Mouse (Mus musculus): Measurements from ENCODE around the gene Wdr62.
"Not testable (repeated sequence)": the region's sequence is repeated elsewhere in the genome, so short reads cannot be mapped to it uniquely, and the experiment has no call there.

Wdr62 gene

DNA sequence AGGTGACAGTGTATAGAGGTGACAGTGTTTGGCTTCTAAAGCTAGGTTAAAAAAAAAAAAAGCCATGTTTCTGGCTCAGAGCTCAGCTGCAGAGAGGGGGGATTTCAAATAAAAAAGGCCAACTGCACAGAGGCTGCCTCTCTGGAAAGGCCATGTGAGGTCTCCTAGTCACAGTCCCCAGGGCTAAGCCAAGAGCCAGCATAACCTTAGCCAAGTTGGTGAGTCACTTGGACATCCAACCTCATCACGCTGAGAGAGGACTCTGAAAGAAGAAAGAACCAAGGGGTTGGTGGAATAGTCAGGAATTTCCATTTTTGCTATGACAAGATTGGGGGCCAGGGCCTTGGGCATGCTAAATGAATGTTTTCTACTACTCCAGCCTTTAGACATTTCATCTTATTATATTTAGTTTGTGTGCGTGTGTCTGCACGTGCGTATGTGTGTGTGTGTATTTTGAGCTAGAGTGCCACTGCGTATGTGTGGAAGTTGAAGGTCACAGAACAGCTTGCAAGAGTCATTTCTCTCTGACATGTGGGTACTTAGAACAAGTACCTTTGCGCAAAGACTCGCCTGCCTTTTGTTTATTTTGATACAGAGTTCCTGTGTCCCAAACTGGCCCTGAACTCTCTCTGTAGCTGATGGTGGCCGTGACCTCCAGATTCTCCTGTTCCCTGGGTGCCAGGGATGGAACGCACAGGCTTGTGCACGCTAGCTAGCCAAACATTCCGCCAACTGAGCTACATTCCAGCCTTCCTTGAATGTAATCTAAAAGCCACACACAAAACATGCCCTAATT lies 77.1 kb downstream of the Wdr62 start:
- peak; percentile 77 for DNase-seq

DNA sequence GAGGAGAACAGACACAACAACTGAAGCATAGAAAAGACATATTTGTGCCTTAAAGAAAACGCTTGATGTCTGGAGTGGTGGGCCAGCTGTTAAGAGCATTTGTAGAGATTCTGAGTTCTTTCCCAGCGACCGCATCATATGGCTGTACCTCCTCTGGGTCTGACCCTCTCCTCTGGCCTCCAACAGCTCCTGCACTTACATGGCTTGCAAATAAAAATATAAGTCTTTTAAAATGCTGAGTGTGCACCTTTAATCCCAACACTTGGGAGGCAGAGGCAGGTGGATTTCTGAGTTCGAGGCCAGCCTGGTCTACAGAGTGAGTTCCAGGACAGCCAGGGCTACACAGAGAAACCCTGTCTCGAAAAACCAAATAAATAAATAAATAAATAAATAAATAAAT lies 79.6 kb downstream of the Wdr62 start:
- DNase-seq, result not testable (repeated sequence)

DNA sequence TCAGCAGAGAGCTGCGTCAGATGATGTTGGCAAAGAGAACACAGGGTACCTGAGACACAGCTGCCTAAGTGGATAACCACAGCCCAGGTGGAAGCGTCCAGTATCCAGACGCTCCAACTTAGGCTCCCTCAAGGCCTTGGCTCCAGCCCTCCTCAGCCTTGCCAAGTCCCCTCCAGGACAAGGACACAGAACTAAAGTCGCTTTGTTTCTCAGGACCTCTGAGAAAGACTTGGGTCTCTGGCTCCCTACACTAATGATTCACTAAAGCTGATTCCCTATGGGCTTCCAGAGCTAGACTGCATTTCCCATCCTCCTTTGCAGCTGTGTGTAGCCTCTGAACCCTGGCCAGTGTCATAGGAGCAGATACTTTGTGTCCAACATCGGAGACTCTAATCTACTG lies 80.0 kb downstream of the Wdr62 start:
- no peak for DNase-seq

DNA sequence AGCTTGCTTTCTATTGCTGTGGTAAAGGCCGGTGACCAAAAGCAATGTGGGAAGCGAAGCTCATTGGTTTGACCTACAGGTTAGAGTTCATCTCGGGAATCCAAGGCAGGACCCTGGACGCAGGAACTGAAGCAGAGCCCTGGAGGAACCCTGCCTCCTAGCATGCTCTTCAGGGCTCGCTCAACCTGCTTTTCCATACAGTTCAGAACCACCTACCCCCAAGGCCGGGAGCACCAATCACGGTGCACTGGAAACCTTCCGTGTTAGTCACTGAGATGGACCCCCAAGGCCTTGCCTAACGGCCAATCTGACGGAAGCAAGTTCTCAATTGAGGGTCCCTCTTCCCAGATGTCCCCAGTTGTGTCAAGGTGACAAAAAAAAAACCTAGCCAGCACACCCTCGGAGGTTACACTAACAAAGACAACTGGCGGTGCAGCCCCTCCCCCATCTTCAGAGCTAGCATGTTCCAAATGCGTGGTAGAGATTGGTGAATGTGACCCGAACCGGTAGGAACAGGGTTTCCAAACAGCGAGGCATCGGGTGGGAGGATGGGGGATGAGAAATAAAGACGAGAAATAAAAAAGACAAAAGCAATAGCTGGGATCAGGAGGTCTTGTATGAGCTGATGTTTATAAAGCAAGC lies 80.6 kb downstream of the Wdr62 start:
- no peak for DNase-seq

DNA sequence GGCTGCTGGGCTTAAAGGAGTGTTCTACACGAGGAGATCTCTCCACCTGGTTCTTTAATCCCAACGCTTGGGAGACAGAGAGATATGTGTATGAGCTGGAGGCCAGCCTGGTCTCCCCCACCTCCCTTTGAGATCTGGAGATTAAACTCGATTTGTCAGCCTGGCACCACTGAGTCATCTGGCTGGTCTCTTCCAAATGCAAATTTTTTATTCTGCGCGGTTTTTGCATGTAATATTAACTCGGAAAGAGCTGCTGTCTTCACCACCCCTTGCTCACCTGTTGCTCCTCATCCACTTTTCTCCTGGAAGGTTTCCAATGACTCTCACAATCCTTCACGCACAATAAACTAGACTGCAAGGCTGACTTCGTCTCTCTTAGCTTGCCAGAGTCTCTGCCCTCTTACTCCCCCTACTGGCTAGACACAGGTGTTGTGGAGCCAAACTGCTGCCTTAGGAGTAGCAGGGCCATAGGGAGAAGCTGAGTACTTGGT lies 81.7 kb downstream of the Wdr62 start, which contains the start of gene Capns1:
TSS of gene Capns1 (minus strand) at position 331 of the 491 bp plus-strand sequence.
- peak; percentile 74 for DNase-seq

DNA sequence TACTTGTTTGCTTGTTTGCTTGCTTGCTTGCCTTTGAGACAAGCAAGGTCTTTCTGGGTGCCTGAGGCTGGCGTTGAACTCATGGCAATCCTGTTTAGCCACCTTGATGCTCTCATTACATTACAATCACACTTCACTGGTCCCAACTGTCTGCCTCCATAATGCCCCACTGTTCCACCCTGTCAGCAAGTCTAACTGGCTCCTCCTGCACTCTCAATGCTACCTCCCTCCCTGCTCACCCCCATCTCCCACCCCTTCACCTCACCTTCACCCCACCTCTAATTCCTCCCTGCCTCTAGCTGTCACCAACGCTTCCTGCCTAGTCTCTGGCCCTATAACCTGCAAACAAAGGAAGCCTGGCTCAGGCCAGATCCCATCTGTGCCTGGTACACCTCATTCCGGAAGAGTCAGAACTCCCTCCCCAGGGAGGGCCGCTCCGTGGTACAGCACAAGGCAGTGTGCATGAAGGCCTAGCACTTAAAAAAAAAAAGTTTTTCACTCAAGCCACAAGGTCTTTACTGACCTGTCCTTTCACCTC lies 82.6 kb downstream of the Wdr62 start:
- DNase-seq, result no peak

DNA sequence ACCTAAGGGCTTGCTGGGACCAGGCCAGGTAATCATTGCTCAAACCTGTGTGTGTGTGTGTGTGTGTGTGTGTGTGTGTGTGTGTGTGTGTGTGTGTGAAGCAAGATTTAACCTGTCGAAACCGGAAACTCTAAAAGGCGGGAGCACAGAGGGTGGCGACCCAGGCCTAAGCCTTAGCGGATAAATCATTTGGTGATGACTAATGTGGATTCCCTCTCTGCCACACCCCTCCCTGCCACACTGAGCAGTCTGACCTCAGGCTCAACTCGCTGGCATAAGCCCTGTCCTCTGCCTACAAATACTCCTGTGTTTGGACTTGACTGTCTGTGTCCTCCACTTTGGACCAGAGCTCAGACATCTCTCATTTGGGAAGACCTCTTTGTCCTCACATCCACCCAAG lies 84.0 kb downstream of the Wdr62 start:
- DNase-seq, result peak; percentile 55

DNA sequence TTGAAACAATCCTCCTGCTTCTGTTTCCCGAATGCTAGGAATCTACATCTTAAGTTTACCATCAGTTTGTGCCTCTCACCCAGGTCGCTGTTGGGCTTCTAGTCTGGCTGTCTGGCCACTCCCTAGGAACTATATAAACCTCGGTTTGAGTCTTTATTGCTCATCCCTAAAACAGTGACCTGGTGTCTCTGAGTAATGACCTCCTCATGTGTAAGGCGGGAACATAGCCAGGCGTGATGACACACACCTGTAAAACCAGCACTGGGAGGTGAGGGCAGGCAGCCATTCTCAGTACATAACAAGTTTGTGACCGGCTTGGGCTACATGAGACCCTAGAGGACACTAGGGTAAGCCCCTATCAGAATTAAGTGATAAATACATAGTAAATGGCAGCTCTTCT lies 84.8 kb downstream of the Wdr62 start:
- no peak for DNase-seq

DNA sequence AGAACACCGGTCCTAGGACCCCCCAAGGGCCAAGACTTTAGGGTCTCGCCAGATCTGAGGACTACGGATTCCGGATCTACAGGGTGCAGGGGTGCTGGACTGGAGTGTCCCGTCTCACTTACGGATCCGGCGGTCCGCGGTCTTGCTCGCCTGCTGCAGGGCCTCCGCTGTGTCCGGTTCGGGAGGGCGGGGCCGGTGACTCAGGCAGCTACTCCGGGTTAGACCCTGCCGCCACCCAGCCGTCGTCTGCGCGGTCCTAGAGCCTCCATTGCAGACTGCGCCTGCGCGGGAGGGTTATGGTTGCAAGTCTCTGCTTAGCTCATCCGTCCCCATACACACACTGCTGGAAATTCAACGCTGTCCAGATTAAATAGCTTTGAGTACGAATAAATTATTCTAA lies 85.3 kb downstream of the Wdr62 start:
- DNase-seq, result peak; percentile 97

DNA sequence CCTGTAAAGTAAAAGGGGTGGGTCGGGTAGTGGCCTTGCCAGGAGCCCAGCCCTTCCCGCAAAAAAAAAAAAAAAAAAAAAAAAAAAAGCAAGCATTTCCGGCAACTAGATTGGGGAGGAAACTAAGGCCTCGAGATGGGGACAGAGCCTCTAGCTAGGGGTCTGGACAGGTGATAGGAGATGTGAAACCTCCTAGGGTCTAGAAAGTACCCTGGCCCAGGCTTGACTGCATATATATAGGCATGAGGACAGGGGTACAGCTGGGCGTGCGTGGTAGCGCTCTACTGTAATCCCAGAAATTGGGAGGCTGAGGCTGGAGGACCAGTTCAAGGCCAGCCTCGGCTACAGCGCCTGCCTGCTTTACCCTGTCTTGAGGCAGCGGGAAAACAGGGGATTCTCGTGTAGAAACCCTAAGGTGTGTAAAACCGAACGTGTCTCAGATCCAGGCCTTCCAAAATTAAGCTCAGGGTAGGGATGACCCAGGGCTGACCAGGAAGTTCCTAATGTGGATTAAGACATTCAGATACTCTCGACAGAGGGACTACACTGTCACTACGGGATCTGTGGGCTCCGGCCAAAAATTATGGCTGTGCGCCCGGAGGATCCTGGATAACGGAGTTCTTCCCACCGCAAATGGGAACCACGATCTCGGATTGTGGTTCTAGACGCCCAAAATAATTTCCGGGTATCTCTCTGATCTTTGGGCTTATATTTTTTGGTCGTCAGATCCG lies 86.0 kb downstream of the Wdr62 start:
- peak; percentile 75 for DNase-seq

DNA sequence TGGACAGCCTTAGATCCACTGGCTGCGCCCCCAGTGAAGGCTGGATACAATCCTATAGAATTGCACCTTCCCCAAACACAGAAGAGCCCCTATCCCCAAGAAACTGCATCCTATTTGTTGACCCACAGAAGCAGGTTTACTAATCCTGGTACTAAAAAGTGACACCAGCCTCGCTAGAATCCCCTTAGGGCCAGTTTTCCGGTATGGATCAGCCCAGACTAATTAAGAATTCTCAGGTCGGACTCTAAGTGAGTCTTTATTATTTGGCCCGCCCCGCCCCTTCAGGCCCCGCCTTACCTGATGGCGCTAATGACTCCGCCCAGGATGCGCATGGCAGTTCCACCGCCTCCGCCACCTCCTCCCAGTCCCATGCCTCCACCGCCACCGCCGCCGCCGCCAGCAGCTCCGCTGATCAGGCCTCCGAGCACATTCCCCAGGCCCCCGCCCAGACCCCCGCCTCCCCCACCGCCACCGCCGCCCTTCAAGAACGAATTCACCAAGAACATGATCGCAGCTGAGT lies 86.6 kb downstream of the Wdr62 start:
- DNase-seq, result peak; percentile 89

DNA sequence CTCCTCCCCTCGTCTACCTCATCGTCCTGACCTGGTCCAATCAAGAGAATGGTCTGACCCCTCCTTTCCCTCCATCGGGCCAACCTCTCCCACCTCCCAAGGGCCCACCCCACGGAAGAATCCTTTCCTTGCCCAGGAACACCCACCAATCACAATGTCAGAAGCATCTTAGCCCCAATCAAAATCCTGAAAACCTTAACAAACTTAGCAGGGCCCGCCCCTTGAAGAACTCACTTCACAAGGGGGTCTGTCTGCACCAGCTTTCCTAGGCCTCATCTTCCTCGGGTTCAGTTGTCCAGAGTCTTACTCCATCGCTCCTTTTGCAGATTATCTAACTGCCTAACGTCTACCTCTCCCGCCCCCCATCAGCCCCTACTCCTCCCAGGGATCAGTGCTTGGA lies 87.2 kb downstream of the Wdr62 start:
- DNase-seq, result peak; percentile 51

DNA sequence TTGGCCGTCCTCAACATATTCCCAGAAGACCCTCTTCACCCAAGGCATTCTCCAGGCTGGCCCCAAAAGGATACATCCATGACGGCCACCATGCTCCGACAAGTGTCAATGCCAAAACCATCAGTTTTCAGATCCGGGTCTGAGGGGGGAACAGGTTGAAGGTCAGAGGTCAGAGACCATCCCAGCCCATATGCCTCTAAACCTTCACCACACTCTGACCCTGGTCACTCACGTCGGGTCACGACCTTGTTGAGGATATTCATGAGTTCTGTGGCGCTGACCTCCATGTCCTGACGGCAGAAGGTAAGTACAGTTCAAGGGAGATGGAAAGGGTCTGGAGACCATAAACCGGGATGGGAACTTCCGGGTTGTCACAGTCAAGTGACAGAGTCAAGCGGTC lies 88.1 kb downstream of the Wdr62 start:
- DNase-seq, result peak; percentile 50

Data from cerebellum, adult 9-11 months (tissue).